ENCODE assay signal across 23 mouse cellular contexts in genomic region chr4:141283176-141283878, GRCm38 (mm10). TPM values are rescaled to one million over a fixed set of nuclear protein-coding genes. Genes with fewer than 3 reads are reported as not detected.
DNase-seq lines count a peak whose midpoint lies in the region; ATAC-seq lines count a peak whose summit lies in the region.
"Had no signal": no experiment of that assay in that cellular context is flagged by ENCODE, and none has a peak within 500 bp of the region (broad histone marks: within the 10 kb centered on the region; RNA-seq: fewer than 3 reads in every experiment).

No protein-coding gene starts in this region.

- H3K4me3 ChIP-seq in heart, embryonic 12.5 days, result no peak overlapping the region
- no peak overlapping the region for H3K4me3 ChIP-seq in lung, embryonic 16.5 days (ENCODE audit: low read length)
- H3K4me3 ChIP-seq: embryonic facial prominence, embryonic 13.5 days; hindbrain, embryonic 15.5 days; liver, embryonic 13.5 days; megakaryocyte, embryonic 14.5 days; neural tube, embryonic 13.5 days had no signal

- no peak for DNase-seq in heart, postnatal 36 days
- no peak for DNase-seq in lung, postnatal 25 days (ENCODE audit: low spot score)
- DNase-seq in ES-CJ7 (ENCODE audit: low read depth, low spot score), result peak; percentile 78
- peak; percentile 78 for DNase-seq in adrenal gland, postnatal 10 days
- no peak for DNase-seq in thymus, postnatal 4 days
- no peak for DNase-seq in natural killer cell, adult 2 months (ENCODE audit: low spot score in 2 of 2)
- DNase-seq: B cell, adult 2 months; cerebellum, adult 9-11 months; gastrocnemius, postnatal 14 days; kidney, adult 11 months; kidney, postnatal 10 days; left cerebral cortex, postnatal 4 days; liver, embryonic 13.5 days; lung, postnatal 10 days; thymus, postnatal 14 days had no signal

- no peaks in the 10 kb centered on the region for H3K9me3 ChIP-seq in heart, embryonic 12.5 days (replicated peaks)
- no peaks in the 10 kb centered on the region for H3K9me3 ChIP-seq in lung, embryonic 16.5 days (ENCODE audit: control insufficient read depth, low read length)
- H3K9me3 ChIP-seq: embryonic facial prominence, embryonic 13.5 days; G1E; hindbrain, embryonic 15.5 days; liver, embryonic 13.5 days; megakaryocyte, embryonic 14.5 days; neural tube, embryonic 13.5 days had no signal

- peak overlapping the region; percentile 58; the same call in 1 of the 2 replicates for H3K9ac ChIP-seq in heart, embryonic 12.5 days
- H3K9ac ChIP-seq in lung, embryonic 16.5 days (ENCODE audit: low read length), result no peak overlapping the region
- H3K9ac ChIP-seq: embryonic facial prominence, embryonic 13.5 days; hindbrain, embryonic 15.5 days; liver, embryonic 13.5 days; neural tube, embryonic 13.5 days had no signal

- H3K36me3 ChIP-seq in heart, embryonic 12.5 days, result no peaks in the 10 kb centered on the region
- no peaks in the 10 kb centered on the region for H3K36me3 ChIP-seq in lung, embryonic 16.5 days (ENCODE audit: control insufficient read depth, insufficient read depth, low read length)
- H3K36me3 ChIP-seq: embryonic facial prominence, embryonic 13.5 days; G1E; hindbrain, embryonic 15.5 days; liver, embryonic 13.5 days; neural tube, embryonic 13.5 days had no signal

- 57% methylated on average over 12 of the region's 12 CpGs for WGBS in heart, embryonic 12.5 days
- 52% methylated on average over 10 of the region's 12 CpGs for WGBS in lung, embryonic 16.5 days

- intact Hi-C loops in heart, postnatal 36 days (cut with DNase I), result no loop called here

- peaks cover 67% of the 10 kb centered on the region for H3K4me1 ChIP-seq in heart, embryonic 12.5 days (replicated peaks)
- H3K4me1 ChIP-seq in lung, embryonic 16.5 days (replicated peaks; ENCODE audit: control insufficient read depth, insufficient read depth, low read length), result peaks cover 61% of the 10 kb centered on the region

- H3K27ac ChIP-seq in heart, embryonic 12.5 days (ENCODE audit: poor library complexity, severe bottlenecking), result no peak overlapping the region
- peak overlapping the region; percentile 48 for H3K27ac ChIP-seq in lung, embryonic 16.5 days (ENCODE audit: low read length)
- H3K27ac ChIP-seq: embryonic facial prominence, embryonic 13.5 days; hindbrain, embryonic 15.5 days; liver, embryonic 13.5 days; neural tube, embryonic 13.5 days had no signal

- peaks cover 10% of the 10 kb centered on the region; the same call in 1 of the 2 replicates for H3K27me3 ChIP-seq in heart, embryonic 12.5 days (replicated peaks)
- H3K27me3 ChIP-seq in lung, embryonic 16.5 days (ENCODE audit: control insufficient read depth, insufficient read depth, low read depth, low read length), result peaks cover 3% of the 10 kb centered on the region

- 0 out of 2 replicates have a peak overlapping the region, but pooled peaks have one; percentile 1 for H3K4me2 ChIP-seq in heart, embryonic 12.5 days
- no peak overlapping the region for H3K4me2 ChIP-seq in lung, embryonic 16.5 days (ENCODE audit: low read depth, low read length)
- H3K4me2 ChIP-seq: embryonic facial prominence, embryonic 13.5 days; hindbrain, embryonic 15.5 days; liver, embryonic 13.5 days; neural tube, embryonic 13.5 days had no signal

- no peak for ATAC-seq in heart, embryonic 12.5 days (ENCODE audit: insufficient number of reproducible peaks, low FRiP score)
- no peak for ATAC-seq in lung, embryonic 16.5 days (ENCODE audit: low read depth)

RNA-seq across cellular contexts. Expression of gene Epha2, which starts 17.7 kb away (rescaled TPM):
- 5.3 and 6.1 TPM in 2 replicates for polyA plus RNA-seq in heart, embryonic 12.5 days (2016; fragmentation: Nextera tagmentation; extraction: Ambion mirVana)
- total RNA-seq in heart, postnatal 36 days (2021), result 1 to 10 TPM; 5.4 to 7.0 TPM
- 11.6 and 11.8 TPM in 2 replicates for polyA plus RNA-seq in lung, embryonic 16.5 days (2015; fragmentation: Nextera tagmentation; extraction: Ambion mirVana)
- 10 to 100 TPM; 13.4 to 18.1 TPM for total RNA-seq in adrenal gland, postnatal 10 days (2021)
- total RNA-seq: G1E; monocyte, adult 5-6 weeks had no signal
- polyA plus RNA-seq: G1E had no signal

RNA-seq across cellular contexts. Expression of gene Arhgef19, which starts 44.0 kb away (rescaled TPM):
- 2.6 and 3.1 TPM in 2 replicates for polyA plus RNA-seq in heart, embryonic 12.5 days (2016; fragmentation: Nextera tagmentation; extraction: Ambion mirVana)
- 10 to 100 TPM; 22.2 to 39.7 TPM for total RNA-seq in heart, postnatal 36 days (2021)
- polyA plus RNA-seq in lung, embryonic 16.5 days (2015; fragmentation: Nextera tagmentation; extraction: Ambion mirVana), result 17.7 and 18.0 TPM in 2 replicates
- total RNA-seq in adrenal gland, postnatal 10 days (2021), result 10 to 100 TPM; 29.0 to 31.0 TPM
- total RNA-seq: G1E; monocyte, adult 5-6 weeks had no signal
- polyA plus RNA-seq: G1E had no signal

Comparison
In these comparisons a context has a peak if more than half of its experiments do, and no peak if none do; other contexts are left out.
1. DNase-seq: peak in ES-CJ7 (single experiment) and adrenal gland, postnatal 10 days (single experiment); none in heart, postnatal 36 days (0 of 2), lung, postnatal 25 days (single experiment), thymus, postnatal 4 days (single experiment) and natural killer cell, adult 2 months (0 of 2).